Mouse (Mus musculus) left cerebral cortex, adult 2 months (tissue): ENCODE data around the gene Nosip. TPM values are rescaled to one million over a fixed set of nuclear protein-coding genes. Genes with fewer than 3 reads are reported as not detected.
A peak's percentile ranks its signal among the peaks of the same experiment; 100 is the strongest.

Experiments used
- DNase-seq, 2 experiments: peaks; one replicate each; pipeline ENCODE4 v3.0.0; 2021 to 2022; ENCODE audit warnings: low spot score in 2 of 2, mixed read lengths in 1 of 2; ENCODE audit errors: extremely low spot score in 1 of 2
- H3K27ac ChIP-seq: fragments of 200-600 bp; 2 replicates; pipeline ENCODE4 v1.8.1; 2022
- H3K4me3 ChIP-seq: fragments of 200-600 bp; 2 replicates; pipeline ENCODE4 v1.8.1; 2022
- CTCF ChIP-seq: fragments of 200-600 bp; IDR thresholded peaks from 2 replicates; pipeline ENCODE4 v1.8.1; 2022; ENCODE audit warnings: antibody characterized with exemption, mild to moderate bottlenecking, moderate library complexity
- intact Hi-C: fragments of 180-260 bp; cut with DNase I; formaldehyde crosslinking; loops from one replicate; pipeline ENCODE4 v1.15.1; 2025
- total RNA-seq, 2 experiments: library from RNA; stranded (reverse); gene quantifications; 2 replicates each; pipeline ENCODE4 v1.2.3; 2021

Gene Nosip
- total RNA-seq, 2 experiments from 2014 or later, result 53.6 to 55.6 TPM

DNA sequence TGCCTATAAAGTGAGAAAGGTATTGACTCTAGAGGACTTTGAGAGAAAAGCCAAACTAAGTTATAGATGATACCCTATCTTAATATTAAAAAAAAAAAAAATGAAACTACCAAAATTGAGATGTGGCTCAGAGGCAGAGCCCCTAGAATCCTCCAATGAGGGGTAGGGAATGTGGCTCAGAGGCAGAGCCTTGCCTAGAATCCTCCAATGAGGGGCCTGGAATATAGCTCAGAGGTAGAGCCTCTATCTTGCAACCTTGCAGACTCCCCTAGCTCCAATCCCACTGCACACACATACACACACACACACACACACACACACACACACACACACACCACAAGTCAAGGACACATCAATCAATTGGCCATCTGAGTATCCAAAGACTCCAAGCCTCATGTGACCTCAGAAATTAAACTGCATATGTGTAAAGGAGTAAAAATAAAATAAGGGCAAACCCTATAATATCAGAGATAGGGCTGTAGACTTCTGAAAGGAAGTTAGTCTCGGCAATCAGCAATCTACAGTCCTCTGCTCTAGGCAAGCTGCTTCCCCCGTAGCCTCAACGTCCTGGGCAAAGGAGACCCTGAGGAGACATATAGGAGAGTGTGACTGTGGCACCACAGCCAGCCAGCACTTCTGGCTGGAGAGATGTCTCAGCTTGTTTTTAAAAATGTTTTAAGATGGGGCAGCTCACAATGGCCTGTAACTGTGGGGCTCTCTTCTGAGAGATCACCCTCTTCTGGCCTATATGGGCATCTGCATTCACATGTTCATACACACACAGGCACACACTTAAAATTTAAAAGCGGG lies 5.2 kb downstream of the Nosip start:
- intact Hi-C loops, result loop anchor here (5.0 kb wide), 1 partner anchor 85 kb away; no protein-coding TSS in a partner anchor
- no peak for DNase-seq
- TF ChIP-seq CTCF, result no peak
- Histone ChIP-seq H3K4me3 (no peak overlapping the region), H3K27ac (no peak overlapping the region)

DNA sequence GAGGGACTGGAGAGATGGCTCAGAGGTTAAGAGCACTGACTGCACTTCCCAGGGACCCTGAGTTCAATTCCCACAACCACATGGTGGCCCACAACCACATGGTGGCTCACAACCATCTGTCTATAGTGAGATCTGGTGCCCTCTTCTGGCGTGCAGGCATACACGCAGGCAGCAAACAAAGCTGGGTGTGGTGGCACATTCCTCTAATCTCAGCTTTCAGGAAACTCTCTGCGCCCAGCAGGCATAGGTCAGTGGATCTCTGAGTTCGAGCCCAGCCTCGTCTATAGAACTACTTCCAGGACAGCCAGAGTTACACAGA lies 5.7 kb downstream of the Nosip start:
- intact Hi-C loops, result loop anchor here (5.0 kb wide), 1 partner anchor 86 kb away; no protein-coding TSS in a partner anchor
- H3K4me3 ChIP-seq, result no peak overlapping the region
- TF ChIP-seq CTCF, result peak; percentile 64
- DNase-seq, result no peak
- no peak overlapping the region for H3K27ac ChIP-seq

DNA sequence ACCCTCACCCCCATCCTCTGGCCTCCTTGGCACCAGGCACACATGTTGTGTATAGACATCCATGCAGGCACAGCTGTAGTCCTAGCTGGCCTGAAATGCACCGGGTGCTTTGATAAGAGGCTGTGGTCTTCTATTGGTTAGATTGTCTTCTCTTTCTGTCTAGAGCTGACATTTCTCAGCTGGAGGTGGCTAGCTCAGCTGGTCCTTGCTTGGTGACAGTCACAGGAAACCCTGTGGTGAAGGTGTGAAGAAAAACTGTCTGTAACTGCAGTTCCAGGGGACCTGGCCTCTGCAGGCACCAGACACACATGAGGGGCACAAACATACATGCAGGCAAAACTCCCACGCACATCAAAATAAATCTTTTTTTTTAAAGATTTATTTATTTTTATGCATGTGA lies 7.4 kb downstream of the Nosip start:
- no peak for DNase-seq
- H3K27ac ChIP-seq, result no peak overlapping the region
- no peak for TF ChIP-seq CTCF
- no peak overlapping the region for H3K4me3 ChIP-seq
- intact Hi-C loops, result loop anchor here (5.0 kb wide), 1 partner anchor 87 kb away; no protein-coding TSS in a partner anchor

DNA sequence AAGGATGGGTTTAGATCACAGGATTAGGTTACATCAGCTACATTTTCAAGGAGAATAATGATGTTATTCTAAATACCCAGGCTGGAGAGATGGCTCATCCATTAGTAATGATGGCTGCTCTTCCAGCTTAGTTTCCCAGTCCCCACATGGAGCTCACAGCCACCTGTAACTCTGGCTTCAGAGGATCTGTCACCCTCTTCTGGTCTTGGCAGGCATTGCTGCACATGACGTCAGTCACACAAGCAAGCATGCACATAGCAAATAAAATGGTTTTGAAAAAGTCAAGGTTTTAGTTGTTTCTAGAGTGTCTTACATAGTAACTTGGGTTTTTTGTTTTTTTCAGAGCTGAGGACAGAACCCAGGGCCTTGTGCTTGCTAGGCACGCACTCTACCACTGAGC lies 10.0 kb downstream of the Nosip start:
- H3K27ac ChIP-seq, result no peak overlapping the region
- H3K4me3 ChIP-seq, result no peak overlapping the region
- no peak for DNase-seq
- TF ChIP-seq CTCF, result peak; percentile 18
- intact Hi-C loops, result no loop called here

DNA sequence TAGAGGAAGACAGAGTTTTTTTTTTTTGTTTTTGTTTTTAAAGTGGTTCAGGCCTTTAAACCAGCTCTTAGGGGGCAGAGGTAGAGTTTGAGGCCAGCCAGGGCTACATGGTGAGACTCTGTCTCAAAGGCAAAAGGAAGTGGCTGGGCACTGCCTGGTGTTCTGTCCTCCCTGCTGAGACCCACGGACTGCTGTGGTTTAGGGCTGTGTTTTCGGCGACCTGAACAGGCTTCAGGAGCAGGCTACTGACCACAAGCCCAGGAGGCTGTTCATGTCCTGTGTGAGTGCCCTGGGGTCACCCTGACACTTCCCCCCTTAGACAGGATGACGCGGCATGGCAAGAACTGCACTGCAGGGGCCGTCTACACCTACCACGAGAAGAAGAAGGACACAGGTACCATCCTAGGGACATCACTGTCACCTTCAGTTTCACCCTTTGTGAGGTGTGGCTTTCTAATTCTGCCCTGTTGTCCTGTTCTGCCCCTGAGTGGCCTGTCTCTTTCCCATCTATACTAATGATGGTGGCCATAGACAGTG lies 11.0 kb downstream of the Nosip start:
- TF ChIP-seq CTCF, result no peak
- H3K27ac ChIP-seq, result no peak overlapping the region
- intact Hi-C loops, result no loop called here
- no peak for DNase-seq
- H3K4me3 ChIP-seq, result no peak overlapping the region

DNA sequence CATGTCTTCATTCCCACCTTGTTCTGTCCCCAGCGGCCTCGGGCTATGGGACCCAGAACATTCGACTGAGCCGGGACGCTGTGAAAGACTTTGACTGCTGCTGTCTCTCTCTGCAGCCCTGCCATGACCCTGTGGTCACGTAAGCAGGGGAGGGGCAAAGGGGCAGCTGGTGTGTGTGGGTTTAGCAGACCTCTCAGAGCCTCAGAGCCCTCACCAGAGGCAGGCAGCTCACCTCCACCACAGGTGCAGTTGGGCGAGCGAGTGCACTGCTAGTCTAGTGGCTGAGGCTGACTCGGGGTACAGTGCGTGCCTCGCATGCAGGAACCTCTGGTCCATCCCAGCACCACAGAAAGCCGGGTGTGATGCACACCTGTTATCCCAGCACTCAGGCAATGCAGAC lies 11.7 kb downstream of the Nosip start:
- TF ChIP-seq CTCF, result no peak
- no peak overlapping the region for H3K4me3 ChIP-seq
- H3K27ac ChIP-seq, result no peak overlapping the region
- intact Hi-C loops, result no loop called here
- DNase-seq, result no peak

DNA sequence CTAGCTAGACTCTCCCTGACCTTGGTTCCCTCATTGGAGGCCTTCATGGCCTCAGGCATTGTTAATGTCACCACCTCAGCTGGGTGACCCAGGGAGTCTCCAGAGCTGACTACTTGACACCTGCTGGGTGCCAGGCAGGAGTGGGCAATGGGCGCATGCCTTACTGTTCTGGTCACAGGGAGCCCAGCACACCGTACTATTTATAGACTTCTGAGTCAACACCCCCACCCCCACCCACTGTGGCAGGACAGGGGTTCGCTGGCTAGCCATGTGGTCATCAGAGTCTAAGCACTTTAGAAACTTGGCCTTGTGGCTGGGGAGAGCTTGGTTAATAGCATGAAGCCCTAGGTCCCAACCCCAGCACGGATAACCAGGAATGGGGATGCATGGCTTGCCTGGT lies 13.2 kb downstream of the Nosip start:
- TF ChIP-seq CTCF, result no peak
- Histone ChIP-seq H3K27ac (no peak overlapping the region), H3K4me3 (no peak overlapping the region)
- DNase-seq, result no peak
- intact Hi-C loops, result no loop called here

DNA sequence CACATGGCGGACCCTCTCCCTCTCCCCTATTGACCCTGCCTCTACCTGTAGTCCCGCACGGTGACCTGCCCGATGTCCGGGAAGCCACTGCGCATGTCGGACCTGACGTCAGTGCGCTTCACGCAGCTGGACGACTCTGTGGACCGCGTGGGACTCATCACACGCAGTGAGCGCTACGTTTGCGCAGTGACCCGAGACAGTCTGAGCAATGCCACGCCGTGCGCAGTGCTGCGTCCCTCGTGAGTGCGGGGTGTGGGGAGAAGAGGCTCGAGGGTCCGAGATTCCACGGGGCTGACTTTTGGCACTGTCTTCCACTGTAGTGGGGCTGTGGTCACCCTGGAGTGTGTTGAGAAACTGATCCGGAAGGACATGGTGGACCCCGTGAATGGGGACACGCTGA lies 14.3 kb downstream of the Nosip start:
- intact Hi-C loops, result no loop called here

DNA sequence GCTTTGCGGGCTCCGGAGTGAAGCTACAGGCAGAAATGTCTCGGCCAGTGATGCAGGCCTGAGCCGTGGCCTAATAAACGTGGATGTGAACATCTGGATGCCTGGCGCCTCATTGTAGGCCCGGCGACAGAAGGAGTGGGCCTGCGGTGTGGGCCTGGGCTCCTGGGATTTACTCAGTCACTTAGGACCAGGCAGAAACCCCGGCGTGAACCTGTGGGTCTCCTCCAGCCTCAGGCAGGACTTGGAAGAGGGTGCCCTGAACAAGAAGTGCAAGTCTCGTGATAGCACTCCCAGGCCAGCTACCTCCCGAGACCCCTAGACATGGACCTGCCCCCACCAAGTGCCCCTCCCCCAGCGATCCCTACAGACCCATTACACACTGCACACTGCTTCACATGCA lies 15.1 kb downstream of the Nosip start:
- Histone ChIP-seq H3K27ac (no peak overlapping the region), H3K4me3 (no peak overlapping the region)
- DNase-seq, result no peak
- intact Hi-C loops, result no loop called here
- TF ChIP-seq CTCF, result no peak

More for the DNA sequence above, 14.3 kb downstream of the Nosip start:
- TF ChIP-seq CTCF, result no peak
- no peak overlapping the region for H3K27ac ChIP-seq
- H3K4me3 ChIP-seq, result no peak overlapping the region
- no peak for DNase-seq

DNA sequence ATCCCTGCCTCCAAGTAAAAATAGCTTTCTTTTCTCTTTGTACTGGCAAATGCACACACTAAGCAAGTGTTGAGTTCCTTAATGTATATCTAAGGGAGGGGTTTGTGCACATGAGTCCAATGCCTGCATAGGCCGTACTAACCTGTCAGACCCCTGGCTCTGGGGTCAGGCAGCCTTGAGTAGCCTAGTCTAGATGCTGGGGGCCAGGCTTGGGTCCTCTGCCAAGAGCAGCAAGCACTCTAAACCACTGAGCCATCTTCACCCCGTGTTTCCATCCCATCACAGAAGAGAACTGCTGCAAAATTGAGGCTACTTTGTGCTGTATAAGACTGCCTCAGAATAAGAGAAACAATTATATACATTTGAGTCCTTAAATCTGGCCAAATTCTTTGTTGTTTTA lies 15.6 kb downstream of the Nosip start:
- TF ChIP-seq CTCF, result no peak
- intact Hi-C loops, result no loop called here
- no peak for DNase-seq

DNA sequence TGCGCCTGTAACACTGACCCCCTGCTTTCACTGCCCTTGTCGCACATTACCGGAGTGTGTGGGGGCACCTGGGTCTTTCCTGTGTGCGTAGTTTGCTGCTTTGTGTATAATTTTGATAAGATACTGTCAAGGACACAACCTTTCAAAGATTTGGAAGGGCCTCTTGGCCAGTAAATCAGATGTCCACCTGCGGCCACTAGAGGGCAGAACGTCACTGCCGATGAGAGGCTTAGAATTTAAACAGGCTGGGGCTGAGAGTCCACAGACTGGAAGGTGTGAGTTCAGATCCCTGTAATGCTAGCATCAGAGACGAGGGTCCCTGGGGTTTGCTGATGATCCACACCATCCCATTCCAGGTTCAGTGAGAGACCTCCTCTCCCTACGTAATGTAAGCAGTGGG lies 16.3 kb downstream of the Nosip start:
- intact Hi-C loops, result no loop called here
- DNase-seq, result peak; percentile 50 to 67

More for the DNA sequence above, 15.6 kb downstream of the Nosip start:
- Histone ChIP-seq H3K4me3 (no peak overlapping the region), H3K27ac (no peak overlapping the region)

DNA sequence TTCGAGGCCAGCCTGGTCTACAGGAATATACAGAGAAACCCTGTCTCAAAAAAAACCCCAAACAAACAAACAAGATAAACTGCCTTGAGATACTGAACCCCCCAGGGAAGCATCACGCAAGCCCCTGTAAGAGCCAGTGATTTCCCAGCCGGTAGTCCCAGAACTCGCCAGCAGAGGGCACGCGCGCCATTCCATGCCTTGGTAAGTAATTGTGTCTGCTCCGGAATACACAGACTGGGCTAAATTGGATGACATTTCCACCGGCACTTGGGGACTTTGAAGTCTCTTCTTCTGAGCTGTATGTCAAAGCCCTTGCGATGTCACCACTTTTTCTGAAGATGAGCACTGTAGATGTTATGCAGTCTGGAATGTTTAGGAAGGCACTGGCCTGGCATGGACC lies 17.6 kb downstream of the Nosip start:
- intact Hi-C loops, result loop anchor here (1.0 to 5.0 kb wide), 3 partner anchors 49 to 217 kb away; partner anchors contain the start of genes Flt3l, Gm45713 and Rpl13a
- DNase-seq, result peak; percentile 85 to 93
- Histone ChIP-seq H3K4me3 (no peak overlapping the region), H3K27ac (0 out of 2 replicates have a peak overlapping the region, but pooled peaks have one; percentile 28)
- TF ChIP-seq CTCF, result peak; percentile 85

More for the DNA sequence above, 16.3 kb downstream of the Nosip start:
- H3K4me3 ChIP-seq, result no peak overlapping the region
- TF ChIP-seq CTCF, result peak; percentile 80
- no peak overlapping the region for H3K27ac ChIP-seq
